Mouse (Mus musculus) limb, embryonic 11.5 days (tissue): ENCODE data around the gene Ammecr1. TPM values are rescaled to one million over a fixed set of nuclear protein-coding genes. Genes with fewer than 3 reads are reported as not detected.

Experiments
- ATAC-seq: fragments of 200-750 bp; cut with Nextera tagmentation; 2 replicates; pipeline ENCODE4 v1.8.0; 2017; ENCODE audit warnings: low read depth; ENCODE audit not compliant: insufficient number of reproducible peaks, low FRiP score, low TSS enrichment
- DNase-seq: peaks from one replicate; pipeline ENCODE4 v3.0.0-alpha.2; 2015; ENCODE audit warnings: low spot score
- H3K27ac ChIP-seq: fragments of 300-500 bp; sonication (generic); replicated peaks from 2 replicates; pipeline ENCODE4 v1.5.1; 2014; ENCODE audit warnings: low read depth, mild to moderate bottlenecking, low read length
- H3K27me3 ChIP-seq: fragments of 300-500 bp; sonication (generic); 2 replicates; pipeline ENCODE4 v1.6.1; 2014; ENCODE audit warnings: mild to moderate bottlenecking, low read length, mixed read lengths; ENCODE audit not compliant: control insufficient read depth, insufficient read depth
- H3K36me3 ChIP-seq: fragments of 300-500 bp; sonication (generic); 2 replicates; pipeline ENCODE4 v1.6.1; 2014; ENCODE audit warnings: mild to moderate bottlenecking, low read length, moderate library complexity, mixed read lengths; ENCODE audit not compliant: control insufficient read depth, insufficient read depth
- H3K4me1 ChIP-seq: fragments of 300-500 bp; sonication (generic); 2 replicates; pipeline ENCODE4 v1.6.1; 2014; ENCODE audit warnings: low read length, mixed read lengths; ENCODE audit not compliant: control insufficient read depth, insufficient read depth
- H3K4me2 ChIP-seq: fragments of 300-500 bp; sonication (generic); 2 replicates; pipeline ENCODE4 v1.6.1; 2014; ENCODE audit warnings: low read depth, mild to moderate bottlenecking, moderate library complexity; ENCODE audit not compliant: severe bottlenecking
- H3K4me3 ChIP-seq: fragments of 300-500 bp; sonication (generic); 2 replicates; pipeline ENCODE4 v1.5.1; 2014; ENCODE audit warnings: low read depth, low read length
- H3K9ac ChIP-seq: fragments of 300-500 bp; sonication (generic); 2 replicates; pipeline ENCODE4 v1.6.1; 2014; ENCODE audit warnings: mild to moderate bottlenecking, low read length
- H3K9me3 ChIP-seq: fragments of 300-500 bp; sonication (generic); 2 replicates; pipeline ENCODE4 v1.6.1; 2016; ENCODE audit warnings: low read length; ENCODE audit not compliant: control insufficient read depth
- WGBS: fragments of 180-500 bp; shearing (Covaris S2); extraction: QIAGEN DNeasy Blood & Tissue Kit; methylation state at CpG from one replicate; pipeline ENCODE4 v1.1.7; 2014; 5-methylcytosine and 5-hydroxymethylcytosine counted together
- polyA plus RNA-seq: library from polyadenylated mRNA; unstranded; fragments of >200 nt; fragmentation: Nextera tagmentation; extraction: Ambion mirVana; gene quantifications from 2 replicates; pipeline ENCODE4 v1.2.1, GENCODE M21; 2014

The Ammecr1 gene
- polyA plus RNA-seq: 15.5 and 17.4 TPM in 2 replicates

DNA sequence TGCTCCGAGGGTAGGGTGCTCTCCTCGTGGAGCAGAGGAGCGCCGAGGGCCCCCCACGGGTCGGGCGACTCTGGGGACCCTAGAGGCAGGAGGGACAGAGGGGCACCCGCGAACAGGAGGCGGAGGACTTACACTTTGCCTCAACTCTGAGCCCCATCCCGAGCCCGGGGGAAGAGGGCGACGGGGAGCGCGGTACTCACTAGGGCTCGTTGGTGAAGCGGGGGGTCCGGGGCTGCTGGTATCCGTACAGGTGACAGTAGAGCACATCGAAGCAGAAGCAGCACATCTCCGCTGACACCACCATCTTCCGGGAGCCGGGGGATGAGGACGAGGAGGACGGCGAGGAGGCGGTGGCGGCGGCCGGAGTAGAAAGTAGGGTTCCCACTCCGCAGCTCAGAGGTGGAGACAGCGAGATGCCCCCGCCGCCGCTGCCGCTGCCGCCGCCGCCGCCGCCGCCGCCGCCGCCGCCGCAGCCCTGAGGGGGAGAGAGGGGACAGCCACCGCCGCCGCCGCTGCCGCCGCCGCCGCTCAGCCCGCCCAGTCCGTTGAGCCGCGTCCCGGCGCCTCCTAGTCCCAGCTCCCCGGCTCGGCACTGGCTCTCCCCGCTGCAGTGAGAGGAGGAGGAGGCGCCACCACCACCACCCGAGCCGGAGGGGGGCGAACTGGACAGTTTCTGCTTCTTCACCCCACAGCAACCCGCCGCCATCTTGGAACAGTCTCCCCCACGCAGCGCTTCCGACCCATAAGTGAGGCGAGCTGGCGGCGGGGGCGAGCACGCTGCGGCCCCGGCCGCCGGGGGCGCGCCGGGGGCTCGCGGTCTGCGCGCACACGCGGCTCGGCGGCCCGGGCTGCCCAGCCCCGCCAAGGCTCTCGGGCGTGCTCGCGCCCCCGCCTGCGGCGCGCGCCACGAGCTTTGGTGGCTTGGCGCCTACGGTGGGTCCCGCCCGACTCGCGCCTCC is at the start of gene Ammecr1:
Gene Ammecr1, minus strand, starts transcription at position 721 of the 959 bp plus-strand sequence.
- Histone ChIP-seq H3K9me3 (no peaks in the 10 kb centered on the region), H3K9ac (peak within 1 kb of the TSS; percentile 85), H3K27me3 (peaks cover 9% of the 10 kb centered on the region; the same call in 1 of the 2 replicates), H3K36me3 (no peaks in the 10 kb centered on the region), H3K27ac (peak within 1 kb of the TSS; percentile 84), H3K4me3 (peak within 1 kb of the TSS; percentile 68), H3K4me1 (no peaks in the 10 kb centered on the region), H3K4me2 (peak within 1 kb of the TSS; percentile 51)
- peak; percentile 85 for ATAC-seq
- 11% methylated on average over 59 of the region's 112 CpGs for WGBS
- DNase-seq: peak; percentile 80

DNA sequence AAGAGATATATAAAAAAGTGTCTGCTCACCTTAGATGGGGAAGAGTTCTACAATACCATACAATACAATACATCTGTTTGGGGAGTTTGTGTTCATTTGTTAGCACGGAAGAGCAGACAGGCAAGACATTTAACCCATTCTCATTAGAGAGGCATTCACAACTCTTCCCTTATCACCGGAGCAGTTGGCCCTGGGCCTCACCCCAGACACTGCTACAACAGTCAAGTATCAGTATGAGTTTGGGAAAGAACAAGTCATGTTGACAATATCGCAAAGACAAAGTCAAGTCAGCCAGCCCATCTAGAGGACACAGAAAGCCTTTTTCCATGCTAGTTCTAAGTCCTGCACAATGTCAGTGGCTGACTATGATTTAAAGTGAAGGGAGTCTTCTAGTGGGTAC is 47.6 kb upstream of the Ammecr1 start:
- no peaks in the 10 kb centered on the region for H3K36me3 ChIP-seq
- no peak overlapping the region for H3K27ac ChIP-seq
- no peak for ATAC-seq
- 0 out of 2 replicates have a peak, but pooled peaks cover 2% of the 10 kb centered on the region for H3K27me3 ChIP-seq
- no peak overlapping the region for H3K4me2 ChIP-seq
- 88% methylated on average over 3 of the region's 3 CpGs for WGBS
- no peak for DNase-seq
- no peaks in the 10 kb centered on the region for H3K4me1 ChIP-seq
- no peak overlapping the region for H3K4me3 ChIP-seq
- no peak overlapping the region for H3K9ac ChIP-seq
- H3K9me3 ChIP-seq: no peaks in the 10 kb centered on the region

DNA sequence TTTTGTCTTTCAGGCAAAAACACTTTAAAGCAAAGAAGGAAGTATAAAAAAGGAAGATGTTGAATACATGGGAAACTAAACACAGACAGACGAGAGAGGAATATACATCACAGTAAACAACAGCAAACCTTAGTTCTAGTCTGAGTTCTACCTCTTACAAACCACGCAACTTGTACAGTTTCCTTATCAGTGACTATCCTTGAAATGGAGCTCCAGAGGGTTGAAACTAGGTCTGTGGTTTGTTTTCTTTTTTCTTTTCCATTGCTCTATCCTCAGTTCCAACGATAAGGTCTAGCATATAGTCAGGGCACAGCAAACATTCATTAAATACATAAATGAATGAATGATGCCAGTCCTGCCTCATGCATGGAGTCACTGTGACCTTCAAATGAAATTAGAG is 45.8 kb upstream of the Ammecr1 start:
- Histone ChIP-seq H3K9me3 (no peaks in the 10 kb centered on the region), H3K9ac (no peak overlapping the region), H3K4me1 (no peaks in the 10 kb centered on the region), H3K27me3 (0 out of 2 replicates have a peak, but pooled peaks cover 2% of the 10 kb centered on the region), H3K27ac (no peak overlapping the region), H3K4me3 (no peak overlapping the region), H3K36me3 (no peaks in the 10 kb centered on the region), H3K4me2 (no peak overlapping the region)
- 89% methylated on average over 3 of the region's 3 CpGs for WGBS
- no peak for DNase-seq
- no peak for ATAC-seq

DNA sequence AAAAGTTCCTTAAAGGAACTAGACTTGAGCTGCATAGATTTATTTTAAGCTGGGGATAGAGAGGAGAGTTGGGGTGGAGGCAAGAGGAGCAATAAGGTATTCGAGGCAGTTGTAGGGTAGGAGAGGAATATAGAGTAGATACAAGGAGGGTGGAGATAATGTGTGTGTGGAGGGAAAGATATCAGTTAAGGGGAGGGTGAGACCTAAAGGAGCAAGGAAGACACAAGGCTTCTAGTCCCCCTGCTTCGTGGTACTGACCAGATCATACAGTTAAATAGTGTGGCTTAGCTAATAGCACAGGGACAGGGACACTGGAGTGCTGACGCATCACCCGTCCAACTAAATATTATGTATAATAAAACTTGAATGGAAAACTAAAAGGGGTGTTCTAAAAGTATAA is 45.3 kb upstream of the Ammecr1 start:
- no peak for DNase-seq
- 0 out of 2 replicates have a peak, but pooled peaks cover 2% of the 10 kb centered on the region for H3K27me3 ChIP-seq
- 83% methylated on average over 4 of the region's 4 CpGs for WGBS
- no peak for ATAC-seq
- H3K9ac ChIP-seq: no peak overlapping the region
- no peak overlapping the region for H3K4me3 ChIP-seq
- H3K9me3 ChIP-seq: no peaks in the 10 kb centered on the region
- no peak overlapping the region for H3K4me2 ChIP-seq
- H3K36me3 ChIP-seq: no peaks in the 10 kb centered on the region
- H3K27ac ChIP-seq: no peak overlapping the region
- no peaks in the 10 kb centered on the region for H3K4me1 ChIP-seq

DNA sequence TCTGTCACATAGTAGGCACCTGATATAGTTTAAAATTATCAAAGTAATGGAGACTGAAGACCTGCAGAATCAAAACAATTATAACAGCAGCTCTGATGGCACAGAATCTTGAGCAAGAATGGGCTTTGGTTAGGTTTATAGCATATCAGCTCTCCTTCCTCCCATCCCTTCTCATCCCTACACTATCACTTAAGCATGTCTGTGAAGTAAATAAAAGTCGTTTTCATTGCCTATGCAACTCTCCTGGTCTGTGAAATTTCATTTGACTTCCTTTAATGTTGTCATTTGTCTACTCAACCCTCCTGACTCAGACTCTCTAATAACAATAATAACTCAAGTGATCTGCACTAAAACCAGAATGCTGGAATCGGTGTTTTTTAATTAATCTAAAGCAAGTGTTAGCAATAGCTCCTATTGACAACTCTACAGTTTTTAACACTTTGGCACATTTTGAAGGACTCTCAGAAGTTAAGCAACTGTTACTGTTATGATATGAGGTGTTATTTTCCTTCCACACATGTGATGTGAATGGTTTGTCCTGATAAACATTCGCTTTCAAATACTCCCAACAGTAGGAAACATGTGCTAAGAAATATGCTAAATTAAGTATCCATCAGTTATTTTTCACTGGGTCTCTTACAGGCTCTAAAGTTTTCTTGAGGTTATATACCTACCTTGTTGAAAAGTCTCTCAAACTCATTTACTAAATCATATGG is 37.8 kb upstream of the Ammecr1 start:
- Histone ChIP-seq H3K27ac (no peak overlapping the region), H3K9ac (no peak overlapping the region), H3K4me1 (no peaks in the 10 kb centered on the region), H3K36me3 (no peaks in the 10 kb centered on the region), H3K4me3 (no peak overlapping the region), H3K9me3 (no peaks in the 10 kb centered on the region), H3K27me3 (no peaks in the 10 kb centered on the region), H3K4me2 (no peak overlapping the region)
- WGBS: 84% methylated on average over 3 of the region's 3 CpGs
- no peak for DNase-seq
- no peak for ATAC-seq

DNA sequence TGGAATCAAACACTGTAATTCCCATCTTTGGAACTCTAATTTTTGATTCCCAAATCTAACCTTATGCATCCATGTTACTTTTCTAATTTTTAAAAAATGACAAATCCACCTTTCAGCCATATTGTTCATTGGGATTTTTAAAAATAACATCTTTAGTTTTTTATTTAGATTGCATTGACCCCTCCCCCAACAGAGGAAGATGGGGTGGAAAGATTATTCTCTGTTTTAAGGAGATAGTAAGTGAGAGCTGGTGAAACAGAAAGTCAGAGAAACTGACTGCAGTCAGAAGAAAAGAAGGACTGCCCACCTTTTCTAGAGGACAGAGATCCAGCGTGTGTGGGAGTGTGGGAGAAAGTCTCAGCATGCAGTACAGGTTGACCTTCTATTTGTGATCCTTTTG is 30.7 kb upstream of the Ammecr1 start:
- no peaks in the 10 kb centered on the region for H3K9me3 ChIP-seq
- no peaks in the 10 kb centered on the region for H3K4me1 ChIP-seq
- no peak overlapping the region for H3K4me3 ChIP-seq
- H3K9ac ChIP-seq: no peak overlapping the region
- ATAC-seq (no peak), DNase-seq (no peak)
- H3K4me2 ChIP-seq: no peak overlapping the region
- no peak overlapping the region for H3K27ac ChIP-seq
- WGBS: 56% methylated on average over 1 of the region's 1 CpGs
- H3K27me3 ChIP-seq: no peaks in the 10 kb centered on the region
- no peaks in the 10 kb centered on the region for H3K36me3 ChIP-seq

DNA sequence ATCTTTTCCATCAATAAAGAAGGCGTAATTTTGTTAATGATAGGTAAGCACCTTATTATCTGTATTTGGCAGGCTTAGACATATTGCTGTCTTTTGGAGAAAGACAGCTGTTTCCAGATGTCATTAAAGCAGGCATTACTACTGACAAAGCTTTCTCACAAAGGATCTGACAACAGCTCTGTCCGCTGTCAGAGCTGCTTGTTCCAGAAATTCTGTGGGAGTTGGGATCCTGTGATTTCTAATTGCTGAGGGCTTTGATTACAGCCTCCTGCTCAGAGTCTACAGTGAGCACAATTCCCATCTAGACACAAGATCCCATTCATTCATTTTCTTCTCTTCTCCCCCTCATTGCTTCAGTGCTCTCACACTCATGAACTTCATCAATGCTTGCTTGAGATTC is 28.0 kb upstream of the Ammecr1 start:
- 55% methylated on average over 2 of the region's 2 CpGs for WGBS
- H3K27me3 ChIP-seq: no peaks in the 10 kb centered on the region
- no peaks in the 10 kb centered on the region for H3K9me3 ChIP-seq
- no peak overlapping the region for H3K9ac ChIP-seq
- H3K4me2 ChIP-seq: no peak overlapping the region
- DNase-seq (no peak), ATAC-seq (no peak)
- H3K4me1 ChIP-seq: no peaks in the 10 kb centered on the region
- no peaks in the 10 kb centered on the region for H3K36me3 ChIP-seq
- H3K27ac ChIP-seq: no peak overlapping the region
- no peak overlapping the region for H3K4me3 ChIP-seq

DNA sequence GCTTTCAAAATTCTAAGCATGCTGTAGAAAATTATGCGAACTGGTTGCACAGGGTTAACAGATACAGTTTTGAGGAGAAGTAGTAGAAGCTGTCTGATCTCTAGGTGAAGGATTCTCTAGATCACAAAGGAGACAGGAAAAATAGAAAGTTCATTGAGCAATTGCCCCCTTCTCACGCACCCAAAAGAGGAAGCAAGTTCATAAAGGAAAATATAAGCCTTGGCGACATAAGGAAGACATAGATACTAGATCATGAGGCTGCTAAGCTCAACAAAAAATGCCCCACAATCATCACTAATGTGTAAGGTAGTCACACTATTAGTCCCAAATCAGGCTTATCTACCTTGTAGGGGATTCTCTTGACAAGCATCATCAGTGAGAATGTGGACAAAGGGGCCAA is 17.6 kb upstream of the Ammecr1 start:
- no peak overlapping the region for H3K4me3 ChIP-seq
- ATAC-seq (no peak), DNase-seq (no peak)
- 85% methylated on average over 3 of the region's 3 CpGs for WGBS
- no peak overlapping the region for H3K4me2 ChIP-seq
- H3K9ac ChIP-seq: no peak overlapping the region
- H3K9me3 ChIP-seq: no peaks in the 10 kb centered on the region
- no peaks in the 10 kb centered on the region for H3K4me1 ChIP-seq
- no peaks in the 10 kb centered on the region for H3K36me3 ChIP-seq
- peaks cover 2% of the 10 kb centered on the region; the same call in 1 of the 2 replicates for H3K27me3 ChIP-seq
- no peak overlapping the region for H3K27ac ChIP-seq
